Mouse (Mus musculus): ENCODE measurements around the gene Atg10.
A peak's percentile ranks its signal among the peaks of the same experiment; 100 is the strongest.

The Atg10 gene

DNA sequence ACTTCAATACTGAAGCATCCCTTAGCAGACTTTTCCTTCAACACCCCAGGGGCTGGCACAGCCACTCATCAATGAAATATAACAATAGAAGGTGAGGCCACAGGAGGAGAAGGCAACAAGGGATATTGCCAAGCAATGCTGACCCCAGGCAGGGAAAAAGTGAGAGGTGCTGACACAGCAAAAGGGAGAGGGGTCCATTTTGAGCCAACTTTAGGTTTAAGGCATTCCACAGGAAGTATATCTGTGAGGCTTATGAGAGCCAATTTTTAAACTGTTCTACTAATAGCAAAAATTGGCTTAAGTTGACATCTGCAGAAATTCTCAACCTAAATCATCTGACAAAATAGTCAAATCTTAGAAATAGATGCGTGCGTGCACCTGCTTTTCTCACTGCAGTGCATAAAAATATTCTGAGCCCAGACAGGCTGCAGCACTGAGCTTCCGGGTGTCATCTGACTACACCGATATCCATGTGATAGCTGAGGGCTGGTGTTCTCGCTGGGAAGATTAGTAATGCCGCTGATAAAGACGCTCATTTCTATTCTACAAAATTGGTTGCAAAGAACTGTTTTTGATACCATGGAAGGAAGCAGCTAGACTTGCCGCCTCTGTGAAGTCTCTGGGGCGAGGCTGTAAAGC lies 116.3 kb downstream of the Atg10 start:
- DNase-seq: no peak

DNA sequence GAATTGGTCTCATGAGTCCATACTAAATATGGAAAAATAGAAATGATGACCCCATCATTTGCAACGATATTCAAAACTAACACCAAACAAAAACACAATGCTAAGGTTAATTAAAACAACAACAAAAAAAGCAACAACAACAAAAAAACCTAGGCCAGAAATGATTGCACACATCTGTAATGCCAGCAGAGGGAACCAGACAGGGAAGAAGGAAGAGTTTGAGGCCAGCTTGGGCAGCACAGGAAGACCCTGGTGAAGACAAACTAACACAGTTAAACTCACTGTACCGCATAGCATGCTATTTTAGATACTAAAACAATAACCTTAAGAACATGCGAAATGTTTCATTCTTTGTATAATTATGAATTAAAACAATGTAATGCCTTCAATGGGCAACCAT lies 121.5 kb downstream of the Atg10 start:
- DNase-seq: no peak

DNA sequence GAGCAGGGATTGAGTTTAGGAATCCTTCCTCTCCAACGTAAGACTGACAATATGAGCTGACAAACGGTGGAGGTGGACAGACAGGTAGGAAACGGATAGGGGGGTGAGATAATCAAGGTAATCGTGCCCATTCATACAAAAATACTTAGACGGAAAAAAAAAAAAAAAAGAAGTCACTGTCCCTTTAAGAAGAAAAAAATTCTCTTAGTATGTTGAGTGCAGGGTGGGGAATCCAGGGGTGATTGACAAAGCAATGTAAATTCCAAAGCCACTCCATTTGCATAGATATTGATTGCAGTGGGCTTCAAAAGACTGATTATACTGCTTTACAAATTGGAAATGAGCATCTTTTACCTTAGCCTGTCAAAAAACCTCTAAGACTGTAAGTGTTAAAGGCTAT lies 123.4 kb downstream of the Atg10 start:
- DNase-seq: no peak

DNA sequence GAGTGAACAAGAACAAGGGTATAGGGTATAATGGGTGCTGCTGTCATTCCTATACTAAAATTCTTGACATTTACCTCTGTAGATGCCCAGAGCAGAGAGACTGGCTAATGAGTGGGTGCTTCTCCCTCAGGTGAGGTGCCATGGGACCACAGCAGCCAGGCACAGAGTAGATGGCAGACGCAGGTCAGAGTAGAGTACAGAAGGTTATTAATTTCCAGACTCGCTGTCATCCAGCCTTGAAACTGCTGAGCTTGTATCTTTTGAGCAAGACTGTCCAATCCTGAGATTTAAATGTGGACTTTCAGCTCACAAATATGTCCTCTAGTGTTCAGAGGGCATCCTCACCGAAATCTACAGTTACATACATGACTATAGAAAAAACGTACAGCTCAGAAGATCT lies 128.9 kb downstream of the Atg10 start:
- DNase-seq: no peak

DNA sequence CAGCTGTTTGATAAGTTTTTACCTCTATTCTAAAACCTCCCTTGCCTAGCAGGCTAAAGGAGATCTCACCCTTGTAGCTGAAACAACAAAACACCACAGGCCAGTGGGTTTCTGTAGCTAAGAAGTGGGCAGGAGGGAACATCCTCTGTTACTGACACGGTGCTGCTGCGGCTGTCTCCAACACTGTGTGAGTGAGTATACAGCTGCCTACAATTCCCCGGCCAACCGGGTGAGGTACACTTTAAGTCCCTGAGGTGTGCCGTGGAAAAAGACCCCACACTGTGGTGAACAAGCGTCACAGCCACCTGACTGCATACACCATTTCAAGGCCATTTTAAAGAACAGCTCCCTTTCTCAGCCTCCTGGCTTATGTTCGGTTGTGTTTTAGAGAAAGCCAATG lies 129.6 kb downstream of the Atg10 start:
- peak; percentile 12 for DNase-seq

DNA sequence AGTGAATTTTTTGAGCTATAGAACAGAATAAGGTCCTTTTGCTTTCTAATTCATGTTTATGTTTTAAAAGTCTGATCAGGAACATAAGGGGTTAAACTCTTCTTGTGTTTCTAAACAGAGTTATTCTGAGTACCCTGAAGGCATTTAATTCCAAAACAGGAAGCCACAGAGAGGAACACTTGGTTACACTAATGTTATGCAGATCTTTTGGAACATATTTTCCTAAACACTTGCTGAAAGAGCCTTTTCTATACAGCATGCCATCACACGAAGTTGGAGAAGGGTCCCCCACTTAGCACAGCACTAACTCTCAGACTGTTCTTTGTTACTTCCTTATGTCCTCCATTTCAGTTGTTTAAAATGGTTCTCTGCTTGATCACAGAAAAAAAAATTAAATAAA lies 130.2 kb downstream of the Atg10 start:
- DNase-seq: no peak

DNA sequence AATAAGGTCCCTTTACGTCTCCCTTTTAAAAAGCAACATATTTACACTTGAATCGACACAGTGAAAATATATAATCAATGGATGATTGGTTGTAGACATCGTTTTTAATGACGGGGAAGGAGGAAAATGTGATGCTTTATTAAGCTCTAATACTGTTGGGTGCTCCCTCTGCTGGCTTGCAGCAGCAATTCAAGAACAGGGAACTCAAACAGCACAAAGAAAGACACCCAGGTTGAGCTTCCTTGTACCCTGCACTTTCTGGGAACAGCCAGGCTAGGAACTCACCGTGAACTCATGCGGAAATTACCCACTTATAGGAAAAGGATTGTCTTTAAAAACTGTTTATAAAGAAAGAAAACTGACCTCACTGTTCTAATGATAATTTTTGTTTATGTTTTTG lies 130.6 kb downstream of the Atg10 start:
- peak; percentile 64 for DNase-seq

DNA sequence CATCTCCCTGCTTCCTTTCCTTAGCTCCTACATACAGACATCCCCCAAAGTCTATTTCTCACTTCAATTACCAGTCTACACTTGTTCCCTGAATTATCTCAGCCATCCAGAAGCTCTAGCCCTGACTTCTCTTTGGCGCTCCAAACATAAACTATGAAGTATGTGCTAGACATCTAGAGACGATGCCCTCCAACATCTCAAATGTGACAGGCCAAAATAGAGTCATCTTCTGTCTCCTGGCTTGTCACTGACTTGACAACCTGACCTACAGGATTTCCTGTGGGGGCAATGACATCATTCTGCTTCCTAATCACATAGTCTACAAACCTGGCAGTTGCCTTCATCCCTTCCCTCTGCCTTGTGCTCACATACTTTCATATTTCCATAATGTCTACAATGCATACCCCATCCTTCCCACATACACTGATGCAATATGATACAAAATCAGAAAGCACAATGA lies 132.0 kb downstream of the Atg10 start:
- no peak for DNase-seq

DNA sequence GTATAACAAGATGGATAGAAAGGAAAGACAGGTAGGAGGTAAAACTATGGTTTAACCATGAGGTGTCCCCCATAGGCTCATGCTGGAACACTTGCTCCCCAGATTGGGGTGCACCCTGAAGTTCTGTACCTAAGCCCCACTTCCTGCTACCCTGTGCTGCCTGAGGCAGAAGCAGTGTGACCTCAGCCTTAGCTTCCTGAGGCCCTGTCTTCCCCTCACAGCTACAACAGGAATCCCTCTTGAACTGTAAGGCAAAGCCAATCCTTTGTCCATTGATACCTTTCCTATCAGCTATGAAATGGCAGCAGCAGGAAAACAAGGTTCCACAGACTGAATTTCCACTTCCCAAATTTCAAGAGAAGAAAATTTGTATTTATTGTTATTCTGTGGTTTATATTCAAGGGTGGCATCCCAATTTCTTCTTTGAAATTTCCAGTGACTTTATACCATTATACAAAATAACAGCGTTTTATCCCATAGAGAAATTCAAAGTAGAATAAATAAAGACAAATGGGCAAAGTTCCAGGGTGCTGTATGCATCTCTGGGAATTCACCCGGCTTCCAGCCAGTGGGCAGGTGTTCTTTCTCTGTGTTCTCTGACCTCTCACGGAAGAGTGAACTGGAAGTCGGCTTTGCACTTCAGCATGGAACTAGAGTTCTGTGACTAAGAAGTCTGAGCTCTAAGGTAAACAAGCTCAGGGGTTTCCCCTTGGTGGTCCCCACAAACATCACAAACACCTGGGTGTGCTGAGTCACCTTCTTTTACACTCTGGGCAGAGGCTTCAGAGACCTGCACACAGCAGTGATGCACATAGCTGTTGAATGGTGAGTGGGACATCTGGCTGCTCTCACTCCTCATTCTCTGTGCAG lies 132.7 kb downstream of the Atg10 start:
- DNase-seq: no peak

DNA sequence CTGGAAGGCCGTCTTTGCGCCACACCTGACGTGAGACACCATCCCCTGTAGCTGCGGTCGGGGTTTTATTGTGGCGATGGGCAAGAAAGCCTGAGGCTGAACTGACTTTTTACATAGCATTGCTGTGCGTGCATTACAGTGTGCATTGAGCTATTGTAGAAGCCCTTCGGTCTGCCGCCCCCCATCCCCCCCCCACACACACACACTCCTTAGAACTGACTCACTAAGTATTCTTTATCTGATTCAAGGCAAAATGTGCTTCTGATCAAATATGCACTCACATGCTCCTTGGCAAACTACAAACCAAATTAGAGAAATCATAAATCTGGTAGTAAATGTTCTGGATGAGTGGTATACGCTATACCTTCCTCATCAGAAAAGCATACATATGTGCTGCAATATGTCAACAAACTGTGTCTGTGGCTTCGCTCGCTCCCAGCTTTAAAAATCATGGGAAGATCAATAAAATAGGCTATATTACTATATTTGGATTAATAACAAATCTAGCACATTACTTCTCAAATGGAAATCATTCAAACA lies 137.3 kb downstream of the Atg10 start:
- no peak for DNase-seq

DNA sequence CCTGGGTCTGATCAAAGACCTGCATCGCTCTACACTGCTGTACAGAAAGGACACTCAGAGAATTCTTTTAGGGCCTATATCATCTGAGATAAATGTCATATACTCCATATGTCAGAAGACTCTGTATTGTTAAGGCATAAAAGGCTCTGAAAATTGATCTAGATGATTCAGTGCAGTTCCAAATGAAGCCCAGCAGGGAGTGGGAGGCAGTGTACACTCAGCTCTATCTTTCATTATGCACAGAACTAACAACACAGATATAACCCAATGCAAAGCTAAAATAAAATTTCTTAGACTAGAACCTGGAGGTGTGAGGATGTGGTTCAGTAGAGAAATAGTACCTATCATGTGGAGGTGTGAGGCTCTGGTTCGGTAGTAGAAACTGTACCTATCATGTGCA lies 151.4 kb downstream of the Atg10 start:
- no peak for DNase-seq

DNA sequence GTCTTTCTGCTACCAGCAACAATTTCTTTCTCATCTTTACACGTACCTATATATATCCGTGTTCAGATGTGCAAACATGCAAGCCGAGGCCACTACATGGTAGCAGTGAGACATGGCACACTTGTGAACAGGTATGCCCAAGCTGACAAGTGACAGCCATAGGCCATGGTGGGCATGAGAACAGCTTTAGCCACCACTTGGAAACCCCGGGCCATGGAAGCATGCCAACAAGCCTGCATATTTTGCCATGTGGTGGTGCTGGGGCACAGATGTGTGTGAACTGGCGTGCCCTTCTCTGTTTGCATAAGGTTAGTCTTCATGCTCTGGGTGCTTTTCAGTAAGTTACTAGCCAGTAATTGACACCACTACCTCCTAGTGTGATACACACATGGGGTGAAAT lies 162.9 kb downstream of the Atg10 start:
- no peak for DNase-seq

DNA sequence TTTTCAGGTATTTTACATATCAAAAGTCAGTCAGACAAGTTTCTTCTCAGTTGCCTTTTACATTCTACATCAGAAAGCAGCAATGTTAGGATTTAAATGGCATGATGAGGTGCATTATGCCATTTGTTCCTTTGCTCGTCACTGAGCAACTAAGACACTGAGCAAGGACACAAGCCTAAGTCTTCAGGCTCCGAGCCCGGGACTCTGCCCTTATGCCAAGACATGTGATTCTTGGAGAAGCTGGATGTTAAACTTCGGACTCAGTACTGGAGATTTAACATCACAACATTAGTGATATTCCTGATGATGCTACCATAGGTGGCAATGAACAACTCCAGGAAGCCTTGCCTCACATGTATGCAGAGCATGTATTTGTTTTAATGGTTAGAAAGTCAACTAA lies 175.6 kb downstream of the Atg10 start:
- DNase-seq: no peak

DNA sequence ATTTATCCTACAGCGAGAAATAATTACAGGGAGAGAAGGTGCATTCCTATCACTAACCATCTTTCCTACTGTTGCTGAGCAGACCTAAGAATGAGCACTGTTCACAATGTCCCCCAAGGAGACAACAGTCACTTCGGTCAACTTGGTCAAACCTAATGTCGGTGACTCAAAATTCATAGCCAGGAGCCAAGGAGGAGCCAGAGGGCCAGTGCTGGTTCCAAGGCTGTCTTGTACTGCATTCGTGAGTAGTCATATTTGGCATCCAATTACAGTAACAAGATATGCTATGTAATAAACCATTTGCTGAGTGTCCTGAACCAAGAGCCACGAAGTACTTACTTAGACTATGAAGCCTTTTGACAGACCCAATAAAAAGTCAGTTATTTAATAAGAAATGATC lies 176.9 kb downstream of the Atg10 start:
- DNase-seq: no peak

DNA sequence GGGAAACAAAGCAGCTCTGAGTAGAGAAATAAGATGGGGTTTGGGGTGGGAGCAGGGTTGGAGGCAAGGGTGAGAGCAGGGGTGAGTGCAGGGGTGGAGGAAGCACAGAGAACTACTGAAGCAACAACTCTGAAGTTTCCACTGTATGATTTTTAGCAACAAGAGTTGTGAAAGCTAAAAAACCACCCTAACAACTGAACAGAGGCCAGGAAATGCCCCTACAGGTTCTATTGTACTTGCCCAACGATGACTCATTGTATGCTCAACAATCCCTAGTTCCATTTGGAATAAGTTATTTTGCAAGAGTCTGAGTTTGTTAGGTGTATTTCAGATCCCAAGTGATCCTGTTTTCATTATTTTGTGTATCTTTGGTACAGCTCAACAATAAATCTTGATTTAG lies 182.5 kb downstream of the Atg10 start:
- DNase-seq: no peak

DNA sequence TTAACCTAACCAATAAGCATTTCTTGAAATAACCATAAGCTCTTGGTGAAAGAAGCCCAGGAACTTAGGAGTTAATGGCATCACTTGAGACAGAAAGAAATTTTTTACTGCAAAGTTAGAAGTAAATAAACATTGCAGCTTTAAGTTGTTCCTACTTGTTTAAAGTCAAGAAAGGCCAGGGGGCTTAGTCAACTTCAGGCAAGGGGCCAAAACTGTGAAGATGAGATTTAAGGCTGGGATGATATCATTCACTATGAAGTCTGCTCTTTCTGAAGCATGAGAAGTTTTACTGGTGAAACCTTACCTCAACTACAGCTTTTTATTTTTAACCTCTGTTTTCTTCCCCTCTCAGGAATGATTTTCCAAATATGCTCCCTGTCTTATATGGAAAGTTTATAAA lies 183.3 kb downstream of the Atg10 start:
- DNase-seq: peak; percentile 17

DNA sequence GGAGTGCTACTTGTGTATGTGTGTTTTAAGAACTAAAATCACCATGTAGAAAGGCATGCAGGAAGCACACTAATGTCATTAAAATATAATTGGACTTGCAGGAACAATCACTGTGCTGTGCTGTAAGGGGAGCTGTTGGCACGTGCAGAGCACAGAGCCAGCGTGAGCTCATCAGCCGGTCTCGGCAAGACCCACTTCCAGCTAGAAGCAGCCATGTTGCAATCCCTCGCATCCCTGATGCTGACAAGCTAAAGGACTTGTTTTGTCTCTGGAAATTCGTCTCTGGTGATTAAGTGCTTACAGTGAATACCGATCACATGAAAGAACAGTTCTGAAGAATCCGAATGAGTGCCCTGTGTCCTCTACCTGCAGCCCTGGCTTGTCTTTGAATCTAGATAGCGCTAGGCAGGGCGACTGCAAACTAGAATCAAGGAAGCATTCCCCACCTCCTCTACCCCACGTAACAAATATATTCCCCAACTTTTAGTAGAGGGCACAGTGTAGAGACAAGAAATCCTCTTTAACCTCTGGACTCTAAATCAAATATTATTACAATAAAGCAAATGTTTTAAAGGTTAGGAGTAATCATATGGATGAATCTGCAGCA lies 184.5 kb downstream of the Atg10 start:
- DNase-seq: peak; percentile 71

DNA sequence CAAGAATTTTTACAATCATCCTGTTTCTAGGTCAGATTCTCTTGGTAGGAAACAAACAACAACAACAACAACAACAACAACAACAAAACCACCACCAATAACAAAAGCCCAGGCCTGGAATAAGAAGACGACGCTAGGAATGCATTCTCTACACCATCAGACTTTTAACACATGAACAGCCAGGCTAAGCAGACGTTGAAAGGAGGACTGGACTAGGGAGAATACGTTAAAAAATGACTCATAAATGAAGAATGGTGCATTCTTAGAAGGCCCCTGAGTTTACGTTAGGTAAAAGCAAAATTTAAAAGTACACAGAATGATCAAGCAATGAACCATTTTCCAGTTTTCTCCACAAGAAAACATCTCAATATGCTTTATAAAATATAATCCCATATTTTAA lies 185.1 kb downstream of the Atg10 start:
- no peak for DNase-seq

DNA sequence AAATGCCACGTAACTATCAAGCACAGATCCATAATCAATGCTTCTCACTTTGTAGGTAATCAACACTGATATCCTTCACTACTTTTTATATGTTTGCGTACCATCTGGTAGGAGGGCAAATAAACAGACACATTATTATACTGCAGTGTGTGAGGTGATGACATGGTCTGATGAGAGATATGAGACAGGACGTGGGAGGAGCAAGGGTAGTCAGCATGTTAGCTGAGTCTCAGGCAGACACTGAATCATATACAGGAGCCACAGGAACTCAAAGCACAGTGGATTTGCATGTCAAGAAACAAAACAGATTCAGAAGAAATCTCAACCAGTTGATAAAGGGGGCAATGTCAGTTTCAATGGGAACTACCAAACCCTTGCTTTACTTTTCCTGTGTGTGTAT lies 185.7 kb downstream of the Atg10 start:
- no peak for DNase-seq

DNA sequence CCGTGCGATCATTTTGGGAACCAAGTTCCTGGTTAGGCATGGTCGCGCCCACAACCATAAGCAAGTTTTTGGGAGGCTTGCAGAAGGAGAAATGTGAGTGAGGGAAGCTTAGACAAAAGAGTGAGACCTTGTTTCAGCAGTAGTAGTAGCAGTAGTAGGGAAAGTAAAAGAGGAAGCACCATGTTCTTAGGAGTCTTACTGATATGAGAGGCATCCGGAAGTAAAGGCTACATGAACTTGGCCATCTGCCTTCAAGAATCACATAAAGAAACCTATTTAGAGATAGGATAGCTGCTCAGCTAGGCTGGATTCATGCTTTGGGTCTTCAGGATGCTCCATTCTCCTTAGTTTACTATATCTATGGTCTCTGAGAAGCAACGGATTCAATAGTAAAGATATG lies 186.4 kb downstream of the Atg10 start:
- no peak for DNase-seq

DNA sequence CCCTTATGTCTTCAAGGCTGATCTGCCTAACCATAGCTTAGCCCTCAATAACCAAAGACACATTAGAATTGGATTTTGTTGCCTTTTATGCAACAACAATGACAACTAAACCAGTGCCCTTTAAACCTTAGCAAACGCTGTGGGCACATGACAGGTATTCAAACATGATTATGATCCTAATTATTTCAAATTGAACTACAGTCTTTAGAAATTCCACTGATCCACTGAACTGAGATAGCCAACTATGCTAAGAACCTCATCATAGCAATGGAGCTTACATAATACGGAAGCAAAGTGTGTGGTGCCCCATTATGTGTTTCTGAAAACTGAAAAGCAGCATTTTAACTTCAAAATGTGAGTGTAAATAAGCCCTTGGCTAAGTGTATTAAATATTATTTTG lies 191.9 kb downstream of the Atg10 start:
- no peak for DNase-seq

DNA sequence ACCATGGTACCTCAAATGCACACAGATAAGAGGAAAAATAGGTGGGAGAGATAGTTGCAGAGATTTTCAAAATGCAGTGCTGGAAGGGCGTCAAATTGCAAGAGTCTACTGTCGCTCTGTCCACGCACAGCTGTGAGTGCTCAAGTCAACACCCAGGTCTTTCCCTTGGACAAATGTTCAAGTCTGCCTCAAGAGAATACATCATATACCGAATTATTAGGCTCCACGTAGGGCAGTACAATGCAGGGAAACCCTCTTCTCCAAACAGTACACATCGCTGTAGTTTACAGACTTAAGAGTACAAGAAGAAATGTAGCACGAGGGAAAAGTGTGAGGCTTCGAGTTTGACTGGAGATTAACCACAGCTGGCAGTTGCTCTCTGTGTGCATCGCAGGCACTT lies 200.3 kb downstream of the Atg10 start:
- DNase-seq: no peak

DNA sequence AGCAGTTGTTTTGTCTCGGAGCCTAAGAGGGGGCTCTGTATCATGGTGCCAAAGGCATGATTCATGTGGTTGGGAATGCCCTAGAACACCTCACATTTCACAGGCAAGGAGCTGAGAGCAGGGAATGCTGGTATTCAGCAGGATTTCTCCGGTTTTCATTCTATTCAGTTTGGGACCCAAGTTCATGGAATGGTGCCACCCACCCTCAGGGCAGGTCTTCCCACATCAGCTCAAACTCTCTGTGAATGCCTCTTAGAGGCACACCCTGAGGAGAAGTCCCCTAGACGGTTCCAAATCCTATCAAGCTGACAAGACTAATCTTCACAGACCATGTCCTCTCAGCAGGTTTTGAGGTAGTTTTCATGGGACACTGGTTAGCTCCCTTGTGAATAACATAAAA lies 211.9 kb downstream of the Atg10 start:
- DNase-seq: no peak

DNA sequence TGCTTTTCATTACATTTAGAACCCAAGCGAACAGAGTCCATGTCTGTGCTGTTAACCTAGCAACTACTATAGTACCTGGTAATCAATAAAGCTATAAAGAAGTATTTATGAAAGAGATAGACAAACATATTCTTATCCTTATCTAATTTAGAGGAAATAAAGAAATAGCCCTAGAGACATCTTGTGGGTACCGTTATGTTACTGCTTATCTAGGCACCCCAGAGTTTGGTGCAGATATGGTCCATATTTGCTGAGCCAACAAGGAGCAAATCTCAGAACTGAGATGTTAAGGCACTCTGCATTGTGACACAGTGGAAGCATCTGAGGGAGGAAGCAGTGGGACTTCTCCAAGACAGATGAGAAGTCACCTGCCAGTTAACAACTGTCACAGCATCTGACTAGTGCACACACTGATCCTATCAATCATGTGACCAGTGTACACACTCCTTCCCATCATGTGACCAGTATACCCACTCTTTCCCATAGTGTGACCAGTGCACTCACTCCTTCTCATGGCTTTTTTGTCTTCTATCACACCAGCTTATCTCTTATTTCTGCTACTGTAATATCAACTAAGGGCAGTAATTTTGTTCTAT lies 228.6 kb downstream of the Atg10 start:
- no peak for DNase-seq
